Mouse (Mus musculus) ES-E14 (cell line): ENCODE measurements at regions not wholly inside any gene's neighbourhood (a gene's known extent, or its start where the extent isn't known, plus 50 kb on each side); places are given as distances from the start of the nearest gene placed in this dataset.

ENCODE experiments used
- DNase-seq: peaks from one replicate; pipeline ENCODE4 v3.0.0-alpha.2; 2013; ENCODE audit warnings: low read depth, low spot score
- H3K27ac ChIP-seq: 2 replicates; pipeline ENCODE4 v1.5.1; 2012; ENCODE audit warnings: low read depth, mild to moderate bottlenecking, low read length, moderate library complexity, mixed read lengths; ENCODE audit not compliant: poor library complexity, insufficient read depth, severe bottlenecking
- H3K36me3 ChIP-seq: 2 replicates; pipeline ENCODE4 v1.6.1; 2012; ENCODE audit warnings: mild to moderate bottlenecking, low read length, moderate library complexity, mixed read lengths; ENCODE audit not compliant: control insufficient read depth, poor library complexity, insufficient read depth, severe bottlenecking
- H3K4me1 ChIP-seq, 2 experiments: fragments of 150-350 bp in 1 of 2; sonication (generic) in 1 of 2; 2 replicates each; pipeline ENCODE4 v1.6.1; 2012; ENCODE audit warnings: low read length in 2 of 2, mild to moderate bottlenecking in 1 of 2, mixed read lengths in 1 of 2; ENCODE audit not compliant: control insufficient read depth in 2 of 2, insufficient read depth in 2 of 2, poor library complexity in 1 of 2
- H3K4me3 ChIP-seq, 2 experiments: fragments of 150-350 bp in 1 of 2; sonication (generic) in 1 of 2; 2 replicates each; pipeline ENCODE4 v1.5.1; 2012; ENCODE audit warnings: low read length in 2 of 2, low read depth in 1 of 2, mild to moderate bottlenecking in 1 of 2, mixed read lengths in 1 of 2; ENCODE audit not compliant: insufficient read depth in 1 of 2, poor library complexity in 1 of 2, severe bottlenecking in 1 of 2
- H3K9ac ChIP-seq: 2 replicates; pipeline ENCODE4 v1.6.1; 2012; ENCODE audit warnings: low read depth, mild to moderate bottlenecking, low read length, mixed read lengths; ENCODE audit not compliant: poor library complexity, insufficient read depth, severe bottlenecking
- H3K9me3 ChIP-seq: fragments of 150-350 bp; sonication (generic); 2 replicates; pipeline ENCODE4 v1.6.1; 2012; ENCODE audit warnings: low read depth, mild to moderate bottlenecking, low read length; ENCODE audit not compliant: control insufficient read depth, insufficient read depth
- CHD2 ChIP-seq: IDR thresholded peaks from 2 replicates; pipeline ENCODE4 v1.6.1; 2014; ENCODE audit warnings: mild to moderate bottlenecking, low read depth, low read length, inconsistent platforms
- HCFC1 ChIP-seq: IDR thresholded peaks from 2 replicates; pipeline ENCODE4 v1.6.1; 2012; ENCODE audit warnings: low read length, inconsistent platforms, borderline replicate concordance; ENCODE audit not compliant: insufficient read depth
- MAFK ChIP-seq: IDR thresholded peaks from 2 replicates; pipeline ENCODE4 v1.6.1; 2014; ENCODE audit warnings: mild to moderate bottlenecking, low read depth, low read length, inconsistent platforms; ENCODE audit not compliant: insufficient read depth
- ZC3H11A ChIP-seq: IDR thresholded peaks from 2 replicates; pipeline ENCODE4 v1.6.1; 2012; ENCODE audit warnings: low read depth, mild to moderate bottlenecking, inconsistent platforms, low read length, borderline replicate concordance
- ZNF384 ChIP-seq: IDR thresholded peaks from 2 replicates; pipeline ENCODE4 v1.6.1; 2012; ENCODE audit warnings: low read depth, low read length, inconsistent platforms
- in situ Hi-C, 2 experiments: fragments of 600-800 bp; cut with MboI; formaldehyde crosslinking; loops; one replicate each; pipeline ENCODE4 v1.15.1; 2025; ENCODE audit warnings: low sequenced_read_pairs in 2 of 2, inconsistent platforms in 1 of 2; ENCODE audit not compliant: unreplicated experiment in 2 of 2

DNA sequence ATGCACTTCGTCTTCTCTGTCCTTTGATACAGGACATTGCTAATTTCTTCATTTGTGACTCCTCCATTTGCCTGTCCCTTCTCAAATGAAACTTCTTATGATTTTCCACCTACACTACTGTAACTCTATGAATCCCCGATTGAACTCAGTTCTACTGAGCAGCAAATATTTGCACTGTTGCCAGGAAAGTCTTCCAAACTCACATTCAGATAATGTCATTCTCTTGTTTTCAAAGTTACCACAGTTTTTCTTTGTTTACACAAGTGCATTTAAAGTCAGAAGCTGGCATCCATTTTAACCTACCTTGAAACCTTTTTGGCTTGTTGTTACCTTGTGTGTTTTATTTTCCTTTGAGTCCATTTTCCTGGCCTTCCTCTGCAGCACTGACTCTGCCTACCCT lies 152.0 kb downstream of the Spry2 start:
- in situ Hi-C loops: no loop called here
- peaks cover 0 to 5% of the 10 kb centered on the region in 2 experiments; a peak in 2 of 4 replicates for H3K4me1 ChIP-seq
- no peaks in the 10 kb centered on the region for H3K36me3 ChIP-seq
- H3K9me3 ChIP-seq: no peaks in the 10 kb centered on the region
- no peak overlapping the region for H3K4me3 ChIP-seq
- H3K9ac ChIP-seq: no peak overlapping the region
- DNase-seq: no peak
- no peak for TF ChIP-seq HCFC1
- TF ChIP-seq ZNF384: no peak
- no peak for TF ChIP-seq CHD2
- TF ChIP-seq MAFK: no peak
- no peak for TF ChIP-seq ZC3H11A
- H3K27ac ChIP-seq: no peak overlapping the region

DNA sequence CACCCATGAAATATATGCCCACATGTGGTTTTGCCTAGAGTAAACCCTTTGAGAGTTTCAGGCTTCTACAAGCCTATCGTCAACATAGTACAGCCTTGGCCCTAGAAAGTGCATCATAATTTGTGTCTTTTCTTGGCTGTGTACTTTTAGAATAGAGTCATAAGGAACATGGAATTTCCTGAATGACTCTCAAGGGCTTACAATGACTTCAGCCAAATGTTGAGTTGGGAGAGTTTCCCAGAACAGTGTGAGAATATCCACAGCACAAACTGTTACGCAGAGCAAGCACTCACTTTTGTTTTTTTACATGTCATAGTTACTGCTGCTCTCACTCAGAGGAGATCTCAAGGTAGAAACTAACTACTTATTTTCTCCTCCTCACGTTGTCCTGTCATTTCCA lies 152.5 kb downstream of the Spry2 start:
- Histone ChIP-seq H3K4me3 (no peak overlapping the region), H3K27ac (no peak overlapping the region), H3K9me3 (no peaks in the 10 kb centered on the region), H3K4me1 (peaks cover 0 to 5% of the 10 kb centered on the region in 2 experiments; a peak in 2 of 4 replicates), H3K9ac (no peak overlapping the region), H3K36me3 (no peaks in the 10 kb centered on the region)
- in situ Hi-C loops: no loop called here
- TF ChIP-seq ZC3H11A: no peak
- no peak for TF ChIP-seq ZNF384
- TF ChIP-seq MAFK: no peak
- no peak for TF ChIP-seq CHD2
- no peak for TF ChIP-seq HCFC1
- DNase-seq: no peak

DNA sequence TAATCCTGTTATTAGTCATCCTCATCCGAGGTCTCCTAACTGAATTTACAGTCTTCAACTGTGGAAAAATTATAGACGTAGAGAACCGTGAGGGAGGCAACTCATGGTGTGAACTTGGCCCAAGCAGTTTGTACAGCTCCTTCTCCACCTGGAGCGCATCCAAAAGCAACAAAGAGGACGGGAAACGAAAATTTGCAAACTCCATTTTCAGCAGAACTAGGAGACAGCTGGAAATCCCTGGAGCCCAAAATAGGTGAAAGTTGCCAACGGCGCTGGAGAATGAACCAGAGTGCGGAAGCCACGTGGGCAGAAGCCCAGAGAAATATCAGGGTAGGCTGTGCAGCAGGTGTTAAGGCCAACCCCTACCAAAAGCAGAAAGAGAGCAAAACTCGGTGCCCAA lies 155.7 kb downstream of the Spry2 start:
- Histone ChIP-seq H3K9ac (no peak overlapping the region), H3K9me3 (no peaks in the 10 kb centered on the region), H3K36me3 (no peaks in the 10 kb centered on the region), H3K4me1 (no peaks in the 10 kb centered on the region), H3K4me3 (no peak overlapping the region), H3K27ac (no peak overlapping the region)
- in situ Hi-C loops: no loop called here
- TF ChIP-seq ZC3H11A (no peak), CHD2 (no peak), MAFK (no peak), ZNF384 (no peak), HCFC1 (no peak)
- DNase-seq: no peak

DNA sequence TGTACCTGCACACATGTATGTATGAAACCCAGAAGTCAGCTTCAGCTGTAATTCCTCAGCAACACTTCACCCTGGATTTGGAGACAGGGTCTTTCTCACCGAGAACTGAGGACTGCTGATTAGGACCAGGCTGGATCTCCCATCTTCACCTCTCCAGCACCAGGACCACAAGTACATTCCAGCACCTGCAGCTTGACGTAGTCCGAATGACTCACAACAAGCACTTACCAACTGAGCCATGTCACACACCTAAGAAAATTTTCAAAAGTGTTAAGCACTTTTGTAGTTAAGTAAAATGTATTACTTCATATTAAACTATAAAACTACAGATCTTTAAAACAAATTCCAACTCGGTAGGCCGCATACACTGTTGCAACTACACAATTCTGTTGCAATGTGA lies 158.1 kb downstream of the Spry2 start:
- in situ Hi-C loops: no loop called here
- no peaks in the 10 kb centered on the region for H3K36me3 ChIP-seq

DNA sequence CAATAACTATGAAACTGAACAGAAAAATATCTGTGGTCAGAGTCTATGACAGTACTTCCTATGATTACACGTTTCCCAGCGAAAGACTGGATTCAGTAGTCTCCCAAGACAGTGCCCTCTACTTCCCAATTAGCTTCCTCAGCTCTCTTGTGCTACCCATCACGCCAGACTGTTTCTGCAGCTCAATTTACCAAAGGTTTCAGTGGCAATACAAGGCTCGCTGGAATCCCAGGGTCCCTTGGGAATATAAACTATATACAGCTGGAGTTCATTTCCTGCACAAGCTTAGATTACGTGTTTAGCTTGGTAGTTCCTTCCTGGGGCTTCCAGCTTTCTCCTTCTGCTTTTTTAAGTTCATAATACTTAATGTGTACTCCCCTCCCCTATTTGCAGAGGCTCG lies 160.3 kb downstream of the Spry2 start:
- Histone ChIP-seq H3K27ac (no peak overlapping the region), H3K36me3 (no peaks in the 10 kb centered on the region), H3K4me3 (no peak overlapping the region), H3K4me1 (peaks cover 7 to 8% of the 10 kb centered on the region in 2 experiments; a peak in 3 of 4 replicates), H3K9ac (no peak overlapping the region), H3K9me3 (no peaks in the 10 kb centered on the region)
- DNase-seq: no peak
- in situ Hi-C loops: no loop called here
- TF ChIP-seq ZNF384 (no peak), HCFC1 (no peak), ZC3H11A (no peak), MAFK (no peak), CHD2 (no peak)

More for the DNA sequence above, 158.1 kb downstream of the Spry2 start:
- Histone ChIP-seq H3K4me1 (peaks cover 0 to 2% of the 10 kb centered on the region in 2 experiments; a peak in 2 of 4 replicates), H3K9ac (no peak overlapping the region), H3K4me3 (no peak overlapping the region), H3K27ac (no peak overlapping the region), H3K9me3 (no peaks in the 10 kb centered on the region)
- TF ChIP-seq CHD2: no peak
- TF ChIP-seq MAFK: no peak
- TF ChIP-seq HCFC1: no peak
- no peak for TF ChIP-seq ZC3H11A
- TF ChIP-seq ZNF384: no peak
- no peak for DNase-seq
